Mouse (Mus musculus) midbrain, postnatal 0 days (tissue): Measurements from ENCODE around the gene Tnfrsf18. TPM values are rescaled to one million over a fixed set of nuclear protein-coding genes. Genes with fewer than 3 reads are reported as not detected.

Experiments used
- ATAC-seq: fragments of 200-750 bp; cut with Nextera tagmentation; 2 replicates; pipeline ENCODE4 v1.8.0; 2017; ENCODE audit warnings: moderate number of reproducible peaks, mild to moderate bottlenecking, moderate TSS enrichment, moderate library complexity; ENCODE audit not compliant: low FRiP score
- DNase-seq: peaks from one replicate; pipeline ENCODE4 v3.0.0-alpha.2; 2015; ENCODE audit warnings: low spot score
- H3K27ac ChIP-seq: fragments of 300-500 bp; sonication (generic); 2 replicates; pipeline ENCODE4 v1.5.1; 2014; ENCODE audit warnings: low read depth, mild to moderate bottlenecking, low read length, mixed read lengths
- H3K27me3 ChIP-seq: fragments of 300-500 bp; sonication (generic); 2 replicates; pipeline ENCODE4 v1.6.1; 2014; ENCODE audit warnings: low read length, control low read depth, mixed read lengths; ENCODE audit not compliant: insufficient read depth
- H3K36me3 ChIP-seq: fragments of 300-500 bp; sonication (generic); 2 replicates; pipeline ENCODE4 v1.6.1; 2014; ENCODE audit warnings: low read length, control low read depth, mixed read lengths; ENCODE audit not compliant: insufficient read depth
- H3K4me1 ChIP-seq: fragments of 300-500 bp; sonication (generic); 2 replicates; pipeline ENCODE4 v1.6.1; 2014; ENCODE audit warnings: mild to moderate bottlenecking, control low read depth, antibody characterized with exemption, low read length, mixed read lengths; ENCODE audit not compliant: insufficient read depth
- H3K4me2 ChIP-seq: fragments of 300-500 bp; sonication (generic); 2 replicates; pipeline ENCODE4 v1.6.1; 2014; ENCODE audit warnings: low read depth, mild to moderate bottlenecking, low read length, mixed read lengths; ENCODE audit not compliant: poor library complexity, severe bottlenecking
- H3K4me3 ChIP-seq: fragments of 300-500 bp; sonication (generic); 2 replicates; pipeline ENCODE4 v1.5.1; 2014; ENCODE audit warnings: low read depth, mild to moderate bottlenecking, low read length, moderate library complexity
- H3K9ac ChIP-seq: fragments of 300-500 bp; sonication (generic); replicated peaks from 2 replicates; pipeline ENCODE4 v1.6.1; 2014; ENCODE audit warnings: mild to moderate bottlenecking, low read length, moderate library complexity, mixed read lengths; ENCODE audit not compliant: poor library complexity, severe bottlenecking
- H3K9me3 ChIP-seq: fragments of 300-500 bp; sonication (generic); 2 replicates; pipeline ENCODE4 v1.6.1; 2016; ENCODE audit warnings: low read length, control low read depth
- CTCF ChIP-seq: IDR thresholded peaks from 2 replicates; pipeline ENCODE4 v1.5.1; 2016; ENCODE audit warnings: antibody characterized with exemption, mild to moderate bottlenecking
- WGBS: fragments of 180-500 bp; shearing (Covaris S2); extraction: QIAGEN DNeasy Blood & Tissue Kit; methylation state at CpG from one replicate; pipeline ENCODE4 v1.1.7; 2014; 5-methylcytosine and 5-hydroxymethylcytosine counted together
- polyA plus RNA-seq: library from polyadenylated mRNA; unstranded; fragments of >200 nt; fragmentation: Nextera tagmentation; extraction: Ambion mirVana; gene quantifications from 2 replicates; pipeline ENCODE4 v1.2.1, GENCODE M21; 2015
- total RNA-seq: library from RNA; depleted of rRNA; stranded (reverse); fragments of >200 nt; gene quantifications from 2 replicates; pipeline ENCODE4 v1.2.3, GENCODE M21; 2014

Gene Tnfrsf18
- total and polyA plus RNA-seq, 2 experiments from 2014 or later = 2.2 TPM; not detected in 1

DNA sequence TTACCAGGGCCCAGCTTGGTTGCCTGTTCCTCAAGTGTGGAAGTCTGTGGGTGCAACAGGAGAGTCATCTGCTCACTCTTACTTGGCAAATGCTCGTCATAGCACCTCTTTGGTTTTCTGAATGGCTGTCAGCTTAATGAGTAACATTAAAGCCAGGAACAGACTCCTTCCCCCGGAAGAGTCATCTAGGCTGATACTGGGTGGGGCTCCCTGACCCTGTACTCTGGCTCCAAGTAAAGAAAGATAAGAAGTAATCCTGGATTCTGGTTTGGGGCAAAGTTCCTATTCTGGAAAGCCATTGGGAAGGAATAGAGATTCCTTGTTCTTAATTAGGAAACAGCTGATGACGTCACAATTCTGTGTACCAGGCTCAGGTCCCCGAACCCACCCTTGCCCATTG, 28.2 kb downstream of the Tnfrsf18 start:
- Histone ChIP-seq H3K9me3 (no peaks in the 10 kb centered on the region), H3K4me2 (no peak overlapping the region), H3K27me3 (no peaks in the 10 kb centered on the region), H3K4me1 (no peaks in the 10 kb centered on the region), H3K27ac (no peak overlapping the region), H3K4me3 (no peak overlapping the region), H3K36me3 (no peaks in the 10 kb centered on the region), H3K9ac (no peak overlapping the region)
- ATAC-seq = no peak
- no peak for TF ChIP-seq CTCF
- WGBS = 88% methylated on average over 4 of the region's 4 CpGs
- DNase-seq = no peak

DNA sequence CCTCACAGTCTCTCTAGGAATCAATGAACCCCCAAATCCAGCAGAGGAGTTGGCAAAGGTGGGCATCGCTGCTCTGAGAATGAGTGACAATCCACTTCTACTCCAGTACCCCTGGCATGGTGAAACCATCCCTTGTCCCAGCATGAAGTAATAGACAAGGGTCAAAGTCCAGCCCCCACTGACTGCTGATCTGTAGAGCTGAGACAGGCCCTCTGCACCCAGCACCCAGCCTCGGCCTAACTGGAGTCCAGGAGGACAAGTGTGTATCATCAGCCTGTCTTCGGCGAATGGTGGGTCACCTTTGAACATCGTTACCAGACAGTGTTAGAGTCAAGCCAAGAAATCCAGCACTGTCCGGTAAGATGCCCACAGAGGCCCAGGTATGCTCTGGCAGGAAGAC, 28.6 kb downstream of the Tnfrsf18 start:
- Histone ChIP-seq H3K4me1 (no peaks in the 10 kb centered on the region), H3K9ac (no peak overlapping the region), H3K4me3 (no peak overlapping the region), H3K27ac (no peak overlapping the region), H3K4me2 (no peak overlapping the region), H3K36me3 (no peaks in the 10 kb centered on the region), H3K9me3 (no peaks in the 10 kb centered on the region), H3K27me3 (no peaks in the 10 kb centered on the region)
- no peak for DNase-seq
- 98% methylated on average over 6 of the region's 6 CpGs for WGBS
- TF ChIP-seq CTCF = no peak
- ATAC-seq = no peak

DNA sequence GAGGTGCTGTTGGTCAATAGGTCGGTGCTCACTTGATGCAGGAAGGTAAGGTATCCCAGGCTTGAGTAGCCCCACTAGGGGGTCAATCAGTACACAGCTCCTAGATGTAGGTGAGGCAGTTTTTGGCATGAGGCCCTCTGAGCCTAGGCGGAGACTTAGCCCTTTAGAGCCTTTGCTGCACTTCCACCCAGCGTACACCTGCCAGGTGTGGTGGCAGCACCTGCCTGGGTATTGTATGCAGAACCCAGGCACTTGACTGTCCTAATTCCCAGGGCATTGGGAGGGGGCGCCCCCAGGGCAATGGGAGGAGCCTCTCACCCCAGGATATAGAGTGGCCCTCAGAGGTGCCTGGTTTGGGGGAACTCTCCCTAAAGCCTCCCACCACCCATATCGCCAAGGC, 29.2 kb downstream of the Tnfrsf18 start:
- Histone ChIP-seq H3K9me3 (no peaks in the 10 kb centered on the region), H3K4me2 (no peak overlapping the region), H3K27ac (no peak overlapping the region), H3K4me1 (no peaks in the 10 kb centered on the region), H3K9ac (no peak overlapping the region), H3K27me3 (no peaks in the 10 kb centered on the region), H3K4me3 (no peak overlapping the region), H3K36me3 (no peaks in the 10 kb centered on the region)
- no peak for TF ChIP-seq CTCF
- 90% methylated on average over 5 of the region's 5 CpGs for whole genome bisulfite sequencing
- DNase-seq (no peak), ATAC-seq (no peak)

DNA sequence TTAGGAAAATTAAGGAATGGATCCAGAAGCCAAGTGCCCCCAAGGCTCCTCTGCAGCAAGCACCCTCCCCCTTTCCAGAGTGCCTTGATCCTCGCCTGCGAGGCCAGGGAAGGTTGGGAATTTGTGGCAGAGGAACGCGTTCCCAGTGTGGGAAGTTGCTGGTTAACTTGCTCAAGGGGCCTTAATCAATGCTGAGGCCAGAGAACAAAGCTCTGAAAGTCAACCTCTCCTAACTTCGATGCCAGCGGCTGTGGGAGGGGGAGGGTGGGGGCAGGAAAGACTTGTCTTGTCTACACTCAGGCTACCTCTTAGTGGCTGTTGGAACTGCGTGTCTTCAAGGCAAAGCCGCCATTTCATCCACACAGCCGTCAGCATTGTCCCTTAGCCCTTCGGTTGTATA, 31.7 kb downstream of the Tnfrsf18 start:
- no peak for TF ChIP-seq CTCF
- Histone ChIP-seq H3K4me1 (no peaks in the 10 kb centered on the region), H3K4me3 (no peak overlapping the region), H3K27me3 (no peaks in the 10 kb centered on the region), H3K9ac (no peak overlapping the region), H3K4me2 (no peak overlapping the region), H3K36me3 (no peaks in the 10 kb centered on the region), H3K27ac (no peak overlapping the region), H3K9me3 (no peaks in the 10 kb centered on the region)
- DNase-seq (no peak), ATAC-seq (no peak)
- WGBS = 75% methylated on average over 10 of the region's 10 CpGs

DNA sequence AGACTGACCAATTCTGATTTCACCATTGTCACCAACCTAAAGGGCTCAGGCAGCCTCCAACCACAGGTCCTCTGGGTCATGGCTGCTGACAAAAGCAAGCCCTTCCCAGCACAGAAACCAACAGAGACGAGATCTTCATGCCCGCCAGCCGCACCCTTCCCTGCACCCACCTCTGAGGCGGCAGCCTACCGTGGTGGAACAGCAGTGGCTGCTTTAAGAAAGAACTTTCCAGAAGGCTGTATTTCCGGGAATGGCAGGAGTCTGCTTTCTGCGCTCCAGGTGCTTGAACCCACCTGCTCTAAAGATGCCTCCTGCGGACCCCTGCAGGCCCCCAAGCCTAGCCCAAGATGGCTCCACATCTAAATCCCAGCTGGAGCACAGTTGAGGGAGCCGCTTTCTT, 32.9 kb downstream of the Tnfrsf18 start:
- DNase-seq (no peak), ATAC-seq (no peak)
- Histone ChIP-seq H3K36me3 (no peaks in the 10 kb centered on the region), H3K27ac (no peak overlapping the region), H3K4me3 (no peak overlapping the region), H3K4me2 (no peak overlapping the region), H3K9ac (no peak overlapping the region), H3K9me3 (no peaks in the 10 kb centered on the region), H3K4me1 (no peaks in the 10 kb centered on the region), H3K27me3 (no peaks in the 10 kb centered on the region)
- WGBS = 77% methylated on average over 9 of the region's 9 CpGs
- TF ChIP-seq CTCF = no peak

GRCm38 (mm10) chr4:156059261-156059660, 33.3 kb downstream of the Tnfrsf18 start, which contains the start of gene Ttll10:
Gene Ttll10, minus strand, starts transcription at chr4:156059414.
- no peak within 1 kb of the TSS for H3K27ac ChIP-seq
- no peak within 1 kb of the TSS for H3K4me2 ChIP-seq
- H3K27me3 ChIP-seq = no peaks in the 10 kb centered on the region
- TF ChIP-seq CTCF = no peak
- H3K4me1 ChIP-seq = no peaks in the 10 kb centered on the region
- ATAC-seq = no peak
- no peak within 1 kb of the TSS for H3K4me3 ChIP-seq
- no peak for DNase-seq
- H3K9me3 ChIP-seq = no peaks in the 10 kb centered on the region
- H3K9ac ChIP-seq = no peak within 1 kb of the TSS
- WGBS = 50% methylated on average over 5 of the region's 5 CpGs
- H3K36me3 ChIP-seq = no peaks in the 10 kb centered on the region
